Comparison of ENCODE assay signal across 14 mouse cellular contexts in genomic region chr2:62819231-62819630, GRCm38 (mm10).
"Had no signal": no experiment of that assay in that cellular context is flagged by ENCODE, and none has a peak within 500 bp of the region (broad histone marks: within the 10 kb centered on the region; RNA-seq: fewer than 3 reads in every experiment).

No protein-coding gene starts in this region.

- H3K4me1 ChIP-seq: limb, embryonic 10.5 days; liver, embryonic 15.5 days; neural tube, embryonic 13.5 days had no signal

- ATAC-seq: lung, postnatal 0 days had no signal

- H3K27me3 ChIP-seq: liver, embryonic 15.5 days; neural tube, embryonic 13.5 days had no signal

- H3K27ac ChIP-seq: left cerebral cortex, adult 2 months; limb, embryonic 10.5 days; liver, embryonic 15.5 days; neural tube, embryonic 13.5 days had no signal

- DNase-seq: kidney, postnatal 25 days; lung, adult 2 months; lung, postnatal 36 days; retina, postnatal 1 day; right cerebral cortex, postnatal 4 days; spleen, adult 18-20 months; thymus, adult 18-20 months; thymus, postnatal 14 days had no signal

- H3K4me3 ChIP-seq: left cerebral cortex, adult 2 months; limb, embryonic 10.5 days; liver, embryonic 15.5 days; neural tube, embryonic 13.5 days had no signal

- H3K4me2 ChIP-seq: liver, embryonic 11.5 days; liver, embryonic 15.5 days; neural tube, embryonic 13.5 days had no signal

- H3K9me3 ChIP-seq: limb, embryonic 10.5 days; liver, embryonic 15.5 days; neural tube, embryonic 13.5 days had no signal

- H3K9ac ChIP-seq: liver, embryonic 15.5 days; neural tube, embryonic 13.5 days had no signal

- H3K36me3 ChIP-seq: limb, embryonic 10.5 days; liver, embryonic 15.5 days; neural tube, embryonic 13.5 days had no signal
